Mouse (Mus musculus) adrenal gland, adult (tissue): Measurements from ENCODE around the gene Mmp2.

Source experiments
- DNase-seq, 2 experiments: peaks; one replicate each; pipeline ENCODE4 v3.0.0; 2022 to 2023; ENCODE audit warnings: low spot score in 1 of 2; ENCODE audit not compliant: inconsistent age in 2 of 2

The Mmp2 gene

DNA sequence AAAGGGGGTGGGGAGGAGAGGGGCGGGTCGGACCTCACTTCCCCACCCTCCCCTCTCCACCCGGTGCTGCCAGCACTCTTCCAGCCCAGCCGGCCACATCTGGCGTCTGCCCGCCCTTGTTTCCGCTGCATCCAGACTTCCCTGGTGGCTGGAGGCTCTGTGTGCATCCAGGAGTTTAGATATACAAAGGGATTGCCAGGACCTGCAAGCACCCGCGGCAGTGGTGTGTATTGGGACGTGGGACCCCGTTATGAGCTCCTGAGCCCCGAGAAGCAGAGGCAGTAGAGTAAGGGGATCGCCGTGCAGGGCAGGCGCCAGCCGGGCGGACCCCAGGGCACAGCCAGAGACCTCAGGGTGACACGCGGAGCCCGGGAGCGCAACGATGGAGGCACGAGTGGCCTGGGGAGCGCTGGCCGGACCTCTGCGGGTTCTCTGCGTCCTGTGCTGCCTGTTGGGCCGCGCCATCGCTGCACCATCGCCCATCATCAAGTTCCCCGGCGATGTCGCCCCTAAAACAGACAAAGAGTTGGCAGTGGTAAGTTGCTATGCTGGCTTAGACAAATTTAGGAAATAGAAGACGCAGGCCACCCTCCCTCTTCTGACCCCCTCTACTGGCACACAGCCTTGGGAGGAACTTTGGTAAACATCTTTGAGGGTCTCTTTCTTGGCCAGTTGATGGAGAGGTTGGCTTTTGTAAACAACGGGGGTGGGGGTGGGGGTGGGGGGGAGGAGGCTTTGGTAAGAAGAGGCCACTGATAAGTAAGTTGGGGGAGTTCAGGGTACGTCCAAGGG, at the start of gene Mmp2:
TSS of gene Mmp2 (plus strand) at position 49 of the 792 bp plus-strand sequence.
- DNase-seq, result no peak

DNA sequence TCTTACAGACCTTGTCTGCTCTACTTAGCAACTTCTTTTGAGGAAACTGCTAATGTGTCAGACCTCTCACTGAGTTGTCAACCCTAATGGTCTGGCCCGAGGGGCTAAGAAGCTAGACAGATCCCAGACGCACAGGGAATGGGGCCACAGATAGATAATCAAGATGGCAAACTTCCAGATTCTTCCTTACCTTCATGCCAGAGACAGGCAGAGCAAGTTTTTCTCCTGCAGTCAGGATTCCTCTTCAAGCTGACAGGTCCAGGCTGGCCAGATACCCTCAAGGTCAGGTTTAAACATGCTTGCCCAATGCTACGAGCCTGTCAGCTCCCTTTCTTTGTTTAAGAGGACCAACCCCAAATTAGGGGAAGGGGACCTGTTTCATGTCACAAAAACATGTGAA, 46.1 kb upstream of the Mmp2 start:
- DNase-seq, result peak in 1 of 2 experiments; percentile 27

DNA sequence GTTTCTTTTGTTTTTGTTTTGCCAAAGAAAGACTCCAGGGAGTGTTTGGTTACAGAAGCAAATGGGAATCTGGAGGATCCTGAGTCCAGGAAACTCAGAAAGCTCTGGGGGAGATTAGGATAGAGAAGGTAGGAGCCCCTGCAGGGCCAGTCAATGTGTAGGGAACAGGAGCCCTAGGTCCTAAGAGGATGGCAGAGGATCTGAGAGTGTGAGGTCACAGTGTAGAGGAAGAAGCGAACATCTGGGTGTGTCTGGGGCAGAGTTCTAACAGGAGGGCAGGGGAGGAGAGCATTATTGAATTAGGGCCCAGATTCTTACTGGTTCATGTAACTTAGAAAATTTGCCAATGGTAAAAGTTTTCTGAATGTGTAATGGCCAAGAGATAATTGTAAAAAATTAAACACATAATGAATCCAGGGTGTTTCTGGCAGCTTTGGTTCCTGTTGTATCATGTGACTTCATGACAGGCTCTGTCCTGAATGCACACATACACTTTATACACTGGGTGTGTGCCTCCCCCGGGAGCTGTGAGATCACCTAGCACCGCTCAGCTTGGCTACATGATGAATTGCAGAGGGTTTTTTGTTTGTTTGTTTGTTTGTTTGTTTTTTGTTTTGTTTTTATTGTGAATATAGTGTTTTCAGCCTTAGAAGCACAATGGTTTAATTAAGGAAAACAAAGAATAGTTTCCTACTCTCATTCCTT, 43.0 kb upstream of the Mmp2 start:
- no peak for DNase-seq

DNA sequence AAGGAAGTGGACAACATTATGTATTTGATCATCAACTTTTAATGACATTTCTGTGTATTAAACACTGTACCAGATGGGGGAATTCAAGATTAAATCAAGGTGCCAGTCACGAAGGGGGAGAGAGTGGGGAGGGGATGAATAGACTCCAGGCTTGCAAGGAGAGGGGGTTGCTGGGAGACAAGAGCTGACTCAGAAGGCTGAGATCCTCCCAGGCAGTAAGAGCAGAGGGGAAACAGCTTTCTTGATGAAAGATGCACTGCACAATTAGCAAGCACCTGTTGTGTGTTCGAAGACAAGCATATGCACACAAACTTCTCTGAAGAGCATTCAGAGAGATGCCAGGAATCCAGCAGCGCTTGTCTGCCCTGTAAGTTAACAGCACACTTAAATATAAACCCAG, 36.3 kb upstream of the Mmp2 start:
- no peak for DNase-seq

DNA sequence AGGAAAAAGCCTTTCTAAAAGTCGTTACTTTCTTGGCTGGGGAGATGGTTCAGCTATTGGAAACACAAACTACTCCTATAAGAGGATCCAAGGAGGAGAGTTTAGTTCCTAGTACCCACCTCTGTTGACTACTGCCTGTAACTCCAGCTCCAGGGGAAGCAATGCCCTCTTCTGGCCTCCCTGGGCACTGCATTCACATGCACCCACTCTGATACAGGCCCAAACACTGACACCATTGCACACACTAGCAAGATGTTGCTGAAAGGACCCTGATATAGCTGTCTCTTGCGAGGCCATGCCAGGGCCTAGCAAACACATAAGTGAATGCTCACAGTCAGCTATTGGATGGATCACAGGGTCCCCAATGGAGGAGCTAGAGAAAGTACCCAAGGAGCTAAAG, 35.1 kb upstream of the Mmp2 start:
- DNase-seq, result peak in 1 of 2 experiments; percentile 37

DNA sequence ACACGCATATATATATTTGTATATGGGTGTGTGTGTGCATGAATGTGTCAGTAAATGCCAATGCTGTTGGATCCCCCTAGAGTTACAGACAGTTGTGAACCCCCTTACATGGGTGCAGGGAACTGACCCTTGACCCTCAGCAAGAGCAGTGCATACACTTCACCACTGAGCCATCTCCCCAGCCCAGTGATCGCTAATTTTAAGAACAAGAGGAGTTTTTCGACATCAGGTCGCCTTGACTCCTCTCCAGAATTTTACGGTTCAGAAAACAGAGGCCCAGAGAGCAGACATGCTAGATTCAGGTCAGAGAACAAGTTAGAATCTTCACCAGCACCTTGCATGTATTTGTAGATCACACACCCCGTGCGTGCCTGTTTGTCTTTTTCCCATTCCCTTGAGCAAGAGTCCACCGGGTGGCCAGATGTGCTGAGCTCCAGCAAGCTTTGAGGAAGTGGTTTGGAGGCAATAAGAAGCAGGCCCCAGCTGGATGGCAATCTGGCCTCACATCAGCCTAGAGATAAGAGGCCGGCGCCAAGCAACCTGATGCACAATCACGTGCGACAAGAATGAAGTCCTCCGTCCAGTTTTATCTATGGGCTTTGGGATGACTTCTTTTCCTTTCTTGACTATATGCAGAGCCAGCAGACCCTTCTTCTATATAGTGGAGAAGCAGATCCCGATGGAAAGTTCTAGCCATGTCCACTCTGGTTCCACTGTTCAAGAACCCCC, 33.1 kb upstream of the Mmp2 start:
- no peak for DNase-seq

DNA sequence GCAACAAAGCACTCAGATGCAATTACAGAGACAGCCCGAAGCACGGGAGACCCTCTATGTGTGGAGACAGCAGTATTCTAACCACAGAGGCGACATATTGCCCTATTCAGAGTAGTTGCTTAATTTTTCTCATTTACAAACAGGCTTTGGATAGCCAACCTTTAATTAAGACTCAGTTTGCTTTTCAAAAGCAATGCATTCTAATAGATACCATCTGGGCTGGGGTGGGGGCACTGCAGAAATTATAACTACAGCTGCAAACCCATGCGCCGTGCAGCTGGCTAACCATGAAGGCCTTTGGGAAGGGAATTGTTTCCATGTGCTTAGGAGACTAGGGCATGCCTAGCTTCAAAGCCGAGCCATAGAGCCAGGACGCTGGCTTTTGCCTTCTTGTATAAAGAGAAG, 29.6 kb upstream of the Mmp2 start:
- DNase-seq, result no peak

DNA sequence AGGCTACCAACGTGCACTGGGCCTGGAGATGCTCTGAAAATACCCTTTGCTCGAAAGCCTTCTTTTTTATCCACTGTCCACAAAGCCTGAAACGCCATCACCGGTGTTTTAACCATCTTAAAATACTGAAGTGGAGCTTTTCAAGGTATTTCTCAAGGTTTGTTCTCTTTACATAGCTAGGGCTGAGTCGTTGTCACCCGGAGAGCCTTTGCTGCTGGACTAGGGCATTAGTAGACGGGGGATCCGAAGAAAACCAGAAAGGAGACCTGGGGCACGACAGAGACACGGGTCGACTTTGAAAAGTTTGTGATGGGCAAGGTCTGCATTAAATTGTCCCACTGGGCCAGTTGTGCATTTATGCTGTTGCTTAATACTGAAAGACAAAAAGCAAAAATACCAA, 27.7 kb upstream of the Mmp2 start:
- no peak for DNase-seq

DNA sequence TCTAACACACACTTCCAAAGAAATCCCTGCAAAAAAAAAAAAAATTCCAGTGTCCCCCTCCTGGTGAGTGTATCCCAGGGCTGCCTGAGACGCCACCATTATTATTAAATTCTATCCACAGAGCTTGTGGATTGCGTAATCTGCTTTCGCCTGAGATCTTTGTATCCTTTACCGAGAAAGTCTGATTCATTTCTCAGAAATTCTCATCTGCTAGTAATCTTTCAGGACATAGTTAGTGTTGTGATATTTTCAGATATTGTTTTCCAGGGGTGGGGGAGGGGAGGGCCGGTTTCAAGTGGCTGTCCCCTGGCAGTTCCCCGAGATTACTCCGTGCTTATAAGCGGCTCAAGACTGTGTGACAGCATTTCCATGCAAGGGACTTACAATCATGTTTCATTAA, 25.9 kb upstream of the Mmp2 start:
- DNase-seq, result peak in 1 of 2 experiments; percentile 73

DNA sequence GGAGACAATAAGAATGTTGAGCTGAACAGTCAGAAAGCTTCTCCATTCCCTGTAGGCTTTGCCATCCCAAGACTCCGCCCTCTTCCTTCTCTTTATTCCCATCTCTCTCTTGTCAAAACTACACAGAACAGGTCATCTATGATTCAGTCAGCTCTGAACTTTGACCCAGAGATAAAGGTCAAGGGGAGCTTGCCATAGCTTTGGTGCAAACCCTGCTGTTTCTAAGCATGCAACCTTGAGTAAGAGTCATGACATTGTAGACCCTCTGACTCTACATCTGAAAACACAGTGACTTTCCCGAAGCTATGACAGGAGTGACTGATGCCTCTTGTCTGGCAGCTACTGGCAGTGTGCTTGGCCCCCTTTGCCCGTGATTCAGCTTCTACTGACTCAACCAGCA, 24.5 kb upstream of the Mmp2 start:
- DNase-seq, result peak; percentile 27 to 77

DNA sequence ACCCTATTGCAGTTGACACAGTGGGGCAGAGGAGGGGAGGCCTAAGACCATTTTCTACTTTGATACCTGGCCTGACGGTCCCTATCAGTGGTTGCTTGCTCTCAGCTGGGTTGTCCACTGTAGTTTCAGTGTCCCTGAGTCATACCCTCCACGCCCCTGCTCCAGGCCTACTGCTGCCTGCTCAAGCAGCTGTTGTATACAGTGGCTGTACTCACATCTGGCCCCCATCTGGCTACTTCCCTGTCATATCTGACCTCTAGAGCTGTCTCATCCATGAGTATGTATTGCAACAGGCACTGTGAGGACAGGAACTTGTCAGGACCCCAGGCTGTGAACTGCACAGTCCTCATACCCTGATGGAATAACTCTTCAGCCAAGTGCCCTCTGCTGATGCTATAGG, 14.3 kb upstream of the Mmp2 start:
- no peak for DNase-seq

DNA sequence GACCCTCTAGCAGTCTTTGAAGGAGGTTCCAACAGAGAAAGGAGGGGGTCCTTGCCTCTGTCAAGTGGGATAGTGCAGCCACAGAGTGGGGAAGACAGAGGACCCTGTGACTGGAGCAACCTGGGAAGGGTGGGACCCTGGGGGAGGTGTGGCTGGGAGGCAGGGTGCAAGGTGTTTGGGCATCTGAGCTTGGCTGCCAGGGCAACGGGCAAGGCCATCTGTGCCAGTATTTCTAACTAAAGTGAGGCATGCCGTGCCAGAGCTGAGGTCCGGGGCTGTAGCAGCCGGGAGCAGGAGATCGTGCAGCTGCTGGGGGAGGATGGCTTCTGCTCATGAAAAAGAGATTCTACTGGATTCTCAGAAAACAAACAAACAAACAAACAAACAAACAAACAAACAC, 11.4 kb upstream of the Mmp2 start:
- DNase-seq, result no peak

DNA sequence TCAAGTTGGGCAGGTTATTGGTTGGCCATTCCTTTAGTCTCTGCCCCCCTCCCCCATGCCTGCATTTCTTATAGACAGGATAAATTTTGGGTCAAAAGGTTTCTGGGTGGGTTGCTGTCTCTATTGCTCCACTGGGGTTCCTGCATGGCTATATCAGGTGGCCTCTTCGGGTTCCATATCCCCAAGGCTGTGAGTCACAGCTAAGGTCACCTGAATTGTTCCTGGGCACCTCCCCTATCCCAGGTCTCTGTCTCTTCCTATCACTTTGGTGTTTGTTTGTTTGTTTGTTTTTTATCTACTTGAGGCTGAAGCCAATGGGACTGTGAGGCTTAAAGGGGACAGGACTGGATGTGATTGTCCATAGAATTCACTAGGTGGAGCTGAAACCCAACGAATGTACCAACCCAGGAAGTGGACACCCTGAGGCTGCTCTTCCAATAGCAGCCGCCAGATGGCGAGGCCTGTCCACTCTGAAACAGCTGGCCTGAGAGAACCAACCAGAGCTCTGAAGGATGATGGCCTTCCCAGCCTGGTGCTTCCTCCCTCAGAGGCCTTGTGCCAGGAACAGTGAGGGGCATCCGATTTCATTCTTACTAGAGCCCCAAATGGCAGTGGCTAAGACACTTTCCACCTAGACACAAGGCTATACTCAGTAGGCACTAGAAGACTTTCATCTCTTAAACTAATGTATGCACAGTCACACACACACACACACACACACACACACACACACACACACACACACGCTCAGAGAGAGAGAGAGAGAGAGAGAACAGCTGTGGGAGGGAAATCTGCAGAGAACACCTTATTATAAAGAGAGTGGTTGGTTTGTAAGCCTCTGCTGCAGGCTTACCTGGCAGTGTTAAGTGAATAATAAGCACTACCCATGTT, 8.9 kb upstream of the Mmp2 start:
- peak; percentile 90 to 96 for DNase-seq

DNA sequence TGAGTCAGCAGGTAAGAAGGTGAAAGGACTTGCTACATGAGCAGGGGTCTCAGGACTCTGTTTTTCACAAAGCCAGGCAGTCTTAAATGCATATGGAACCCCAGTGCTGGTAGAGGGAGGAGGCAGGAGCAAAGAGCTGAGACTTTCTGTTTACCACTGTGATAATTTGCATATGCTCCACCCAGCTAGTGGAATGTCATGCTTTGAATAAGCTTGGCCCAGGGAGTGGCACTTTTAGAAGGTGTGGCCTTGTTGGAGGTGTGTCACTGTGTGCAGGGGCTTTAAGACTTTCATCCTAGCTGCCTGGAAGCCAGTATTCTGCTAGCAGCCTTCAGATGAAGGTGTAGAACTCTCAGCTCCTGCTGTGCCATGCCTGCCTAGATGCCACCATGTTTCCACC, 5.9 kb upstream of the Mmp2 start:
- DNase-seq, result no peak

DNA sequence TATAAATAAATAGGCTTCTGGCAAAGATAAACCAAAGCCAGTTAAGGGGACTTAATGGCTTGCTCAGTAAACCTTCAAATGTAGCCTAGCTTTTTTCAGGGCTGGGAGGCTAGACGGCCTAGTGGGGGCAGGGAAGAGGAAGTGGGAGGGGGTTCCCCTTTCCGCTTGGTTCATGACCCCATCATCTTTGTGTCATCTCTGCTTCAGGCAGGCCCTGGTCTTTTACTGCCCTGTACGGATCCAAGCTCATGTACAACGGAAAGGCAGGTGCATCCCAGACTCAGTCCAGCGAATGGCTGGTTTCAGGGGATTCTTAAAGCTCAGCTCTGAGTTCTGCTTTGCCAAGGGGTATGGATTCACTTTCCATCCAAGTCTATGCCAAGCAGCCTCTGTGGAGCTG, 4.7 kb upstream of the Mmp2 start:
- DNase-seq, result no peak

DNA sequence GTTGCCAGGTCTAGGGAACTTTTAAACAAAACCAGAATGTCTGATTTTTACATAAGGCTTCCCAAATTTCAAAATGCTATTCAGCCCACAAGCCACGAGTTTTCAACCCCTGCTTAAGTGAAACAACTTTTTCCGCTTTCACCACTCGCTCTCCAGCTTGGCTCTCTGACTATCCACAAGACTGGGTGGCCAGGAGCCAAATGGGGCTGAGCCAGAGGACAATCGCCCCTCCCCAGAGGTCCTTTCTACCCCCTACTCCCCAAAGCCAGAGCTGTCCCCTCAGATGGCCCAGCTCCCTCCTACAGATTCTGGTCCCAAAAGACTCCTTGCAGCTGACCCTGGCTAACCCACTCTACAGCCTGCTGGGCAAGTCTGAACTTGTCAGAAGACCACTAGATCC, 1.1 kb upstream of the Mmp2 start:
- DNase-seq, result peak in 1 of 2 experiments; percentile 28

DNA sequence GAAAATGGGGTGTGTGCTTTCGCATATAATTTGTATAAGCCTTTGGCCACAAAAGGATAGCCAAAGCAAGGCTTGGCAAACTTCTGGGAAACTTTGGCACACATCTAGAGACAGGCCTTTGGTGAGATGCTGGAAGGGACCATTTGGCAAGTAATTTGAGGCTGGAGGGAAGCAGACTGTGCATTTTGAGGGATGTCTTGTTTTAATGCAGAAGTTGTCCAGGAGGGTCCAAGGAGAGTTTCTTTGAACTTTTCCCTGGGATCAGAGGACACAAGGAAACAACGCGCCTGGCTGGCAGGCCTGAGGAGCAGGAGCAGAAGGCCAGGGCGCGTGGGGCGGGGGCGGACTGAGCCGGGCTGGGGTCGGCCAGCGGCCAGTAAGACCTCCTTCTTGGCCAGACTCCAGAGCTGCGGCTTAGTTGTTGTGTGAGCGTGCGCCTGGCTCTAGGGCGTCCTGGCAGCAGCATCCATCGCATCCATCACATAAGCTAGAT, 1.2 kb downstream of the Mmp2 start:
- DNase-seq, result no peak

DNA sequence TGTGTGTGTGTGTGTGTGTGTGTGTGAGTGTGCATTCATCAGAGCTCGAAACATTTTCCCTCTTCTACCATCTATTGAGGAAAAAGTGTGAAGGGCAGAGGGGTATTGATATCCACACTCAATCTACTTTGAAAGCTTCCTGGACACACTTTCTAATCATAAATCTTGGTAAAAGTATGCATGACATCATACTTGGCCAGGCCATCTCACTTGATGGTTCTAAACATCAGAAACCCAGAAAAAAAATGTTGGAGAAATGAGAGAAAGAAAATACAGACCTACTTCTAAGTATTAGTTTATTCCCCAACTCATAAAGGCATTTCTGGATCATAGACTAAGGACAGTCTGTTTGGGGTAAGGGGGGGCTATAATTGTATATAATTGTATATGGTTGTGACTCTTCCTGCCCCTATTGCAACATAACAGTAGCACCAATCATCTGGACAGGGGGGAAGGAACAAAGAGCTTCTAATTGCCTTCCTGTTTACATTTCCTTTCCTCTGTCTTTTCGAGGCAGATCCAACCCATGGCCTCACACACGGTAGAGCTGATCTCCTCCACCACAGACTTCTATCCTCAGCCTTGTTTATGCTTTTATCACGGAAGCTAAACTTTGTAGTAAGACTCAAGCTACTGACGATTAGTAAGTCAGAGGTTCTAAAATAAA, 7.1 kb downstream of the Mmp2 start:
- no peak for DNase-seq

DNA sequence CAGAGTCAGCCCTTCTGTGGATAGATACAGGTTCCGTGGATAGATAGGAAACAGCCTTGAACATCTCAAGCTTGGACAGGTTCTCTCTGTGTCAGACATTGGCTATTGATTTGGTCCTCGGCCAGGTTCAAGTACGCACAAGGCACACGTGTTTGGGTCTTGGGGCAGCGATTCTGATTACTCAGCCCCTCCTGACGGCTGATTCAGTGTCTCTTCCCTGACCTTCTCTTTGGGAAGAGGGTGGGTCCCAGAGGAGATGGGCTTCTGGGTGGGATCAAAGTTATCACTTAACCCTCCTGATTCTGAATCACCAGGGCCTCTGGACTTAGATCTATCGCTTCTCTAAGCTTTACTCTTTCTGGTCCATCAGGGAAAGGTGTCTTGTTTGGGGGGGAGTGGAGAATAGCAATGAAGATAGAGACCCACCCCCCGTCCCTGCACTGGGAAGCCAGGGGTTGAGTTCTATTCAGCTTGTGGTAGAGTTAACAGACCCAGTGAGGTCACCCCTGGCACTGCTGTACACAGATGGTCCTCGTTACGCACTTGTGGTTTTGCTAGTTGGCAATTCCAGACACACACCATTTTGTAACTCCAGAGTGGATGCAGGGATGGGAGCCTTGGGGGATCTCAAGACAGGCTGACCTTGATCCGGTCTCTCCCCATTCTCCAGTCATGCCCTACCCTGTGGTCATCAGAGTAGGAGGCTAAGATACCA, 7.9 kb downstream of the Mmp2 start:
- DNase-seq, result peak; percentile 61 to 74

DNA sequence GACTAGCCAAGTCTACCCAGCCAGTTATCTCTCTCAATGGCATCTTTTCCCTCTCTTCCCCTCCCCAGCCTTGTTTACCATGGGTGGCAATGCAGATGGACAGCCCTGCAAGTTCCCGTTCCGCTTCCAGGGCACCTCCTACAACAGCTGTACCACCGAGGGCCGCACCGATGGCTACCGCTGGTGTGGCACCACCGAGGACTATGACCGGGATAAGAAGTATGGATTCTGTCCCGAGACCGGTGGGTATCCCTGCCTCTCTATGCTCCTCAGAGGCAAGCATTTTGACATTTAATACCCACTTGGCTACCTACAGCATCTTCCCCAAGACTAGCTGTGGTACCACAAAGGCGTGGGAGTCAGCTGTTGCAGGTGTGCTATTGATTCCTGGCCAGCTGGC, 8.8 kb downstream of the Mmp2 start:
- no peak for DNase-seq
